Mouse (Mus musculus) embryonic fibroblast, embryonic 13.5 days (primary cell): ENCODE data around the gene E030030I06Rik. TPM values are rescaled to one million over a fixed set of nuclear protein-coding genes. Genes with fewer than 3 reads are reported as not detected.
A peak's percentile ranks its signal among the peaks of the same experiment; 100 is the strongest.
"Not testable (repeated sequence)": the region's sequence is repeated elsewhere in the genome, so short reads cannot be mapped to it uniquely, and the experiment has no call there.

Source experiments
- H3K27ac ChIP-seq: 2 replicates; pipeline ENCODE4 v1.5.1; 2012; ENCODE audit warnings: low read length, control low read depth, inconsistent platforms; ENCODE audit not compliant: insufficient read depth
- H3K4me1 ChIP-seq: 2 replicates; pipeline ENCODE4 v1.6.1; 2011; ENCODE audit warnings: low read length; ENCODE audit not compliant: control insufficient read depth, insufficient read depth
- H3K4me3 ChIP-seq: 2 replicates; pipeline ENCODE4 v1.5.1; 2011; ENCODE audit warnings: mild to moderate bottlenecking, control low read depth, low read length; ENCODE audit not compliant: insufficient read depth
- CTCF ChIP-seq: IDR thresholded peaks from 2 replicates; pipeline ENCODE4 v1.5.1; 2011; ENCODE audit warnings: mild to moderate bottlenecking, control low read depth, low read length, moderate library complexity, borderline replicate concordance; ENCODE audit not compliant: insufficient read depth
- POLR2A ChIP-seq: IDR thresholded peaks from 2 replicates; pipeline ENCODE4 v1.6.1; 2011; ENCODE audit warnings: low read depth, mild to moderate bottlenecking, control low read depth, low read length, moderate library complexity
- polyA plus RNA-seq: library from polyadenylated mRNA; stranded (reverse); fragments of >200 nt; gene quantifications from 2 replicates; pipeline ENCODE4 v1.2.4, GENCODE M21; 2011; ENCODE audit warnings: low read depth; ENCODE audit not compliant: missing spikeins, insufficient read length

Gene E030030I06Rik
- polyA plus RNA-seq, 1 experiment: 1.7 TPM

- H3K4me1 ChIP-seq: no peaks in the 10 kb centered on the region
- no peak overlapping the region for H3K27ac ChIP-seq
- TF ChIP-seq POLR2A (no peak), CTCF (no peak)
- H3K4me3 ChIP-seq: peak overlapping the region; percentile 80
These were observed 808 bp upstream of the E030030I06Rik start for GRCm38 (mm10) chr10:22149691-22150465.

DNA sequence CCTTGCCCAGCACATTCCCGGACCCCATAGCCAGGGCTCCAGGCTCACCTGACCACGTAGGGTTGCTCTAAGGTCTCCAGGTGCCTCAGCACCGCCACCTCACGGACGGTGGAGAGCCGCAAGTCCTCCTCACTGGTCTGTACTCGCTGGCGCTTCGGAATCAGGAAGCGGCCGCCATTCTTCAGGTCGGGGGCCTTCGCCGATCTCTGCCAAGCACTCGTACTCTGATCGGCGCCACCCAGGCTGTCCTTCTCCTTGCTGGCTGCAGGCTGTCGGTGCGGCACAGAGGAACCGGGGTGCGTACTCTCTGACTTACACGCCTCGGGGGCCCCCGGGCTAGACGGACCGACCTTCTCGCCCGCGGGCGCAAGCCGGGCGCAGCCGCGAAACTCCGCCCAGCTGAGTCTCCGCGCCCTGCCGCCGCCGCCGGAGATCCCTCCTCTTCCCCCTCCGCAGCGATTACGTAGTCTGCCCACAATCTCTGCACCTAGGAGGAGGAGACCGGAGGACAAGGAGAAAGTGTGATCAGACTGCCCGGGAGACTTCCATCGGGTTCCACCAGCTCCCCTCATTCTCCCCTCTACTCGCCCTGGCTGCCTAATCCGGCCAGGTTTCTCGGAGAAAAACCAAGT is 513 bp downstream of the E030030I06Rik start:
- H3K4me3 ChIP-seq: peak overlapping the region; percentile 80
- no peaks in the 10 kb centered on the region for H3K4me1 ChIP-seq
- TF ChIP-seq POLR2A: peak; percentile 73
- TF ChIP-seq CTCF: peak; percentile 56; the same call in 1 of the 2 replicates
- 0 out of 2 replicates have a peak overlapping the region, but pooled peaks have one; percentile 50 for H3K27ac ChIP-seq

DNA sequence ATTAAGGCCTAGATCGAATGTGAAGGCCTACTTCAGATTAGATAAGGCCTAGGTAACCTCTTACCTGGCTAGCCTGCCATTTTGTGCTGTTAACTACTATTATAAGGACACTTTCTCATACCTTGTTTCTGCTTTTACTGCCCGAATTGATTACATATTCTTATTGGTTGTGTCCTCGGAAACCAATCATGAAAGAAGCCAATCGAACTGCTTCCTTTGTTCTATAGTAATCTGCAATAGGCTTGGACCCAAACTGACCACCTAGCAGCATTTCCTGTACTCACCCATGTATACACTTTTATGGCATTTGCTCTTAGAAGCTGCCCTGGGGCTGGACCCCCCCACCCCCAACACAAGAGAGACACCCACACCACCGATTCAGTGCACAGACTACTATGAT is 6.1 kb downstream of the E030030I06Rik start:
- no peak overlapping the region for H3K27ac ChIP-seq
- H3K4me1 ChIP-seq: no peaks in the 10 kb centered on the region
- TF ChIP-seq POLR2A: no peak
- TF ChIP-seq CTCF: no peak
- no peak overlapping the region for H3K4me3 ChIP-seq

DNA sequence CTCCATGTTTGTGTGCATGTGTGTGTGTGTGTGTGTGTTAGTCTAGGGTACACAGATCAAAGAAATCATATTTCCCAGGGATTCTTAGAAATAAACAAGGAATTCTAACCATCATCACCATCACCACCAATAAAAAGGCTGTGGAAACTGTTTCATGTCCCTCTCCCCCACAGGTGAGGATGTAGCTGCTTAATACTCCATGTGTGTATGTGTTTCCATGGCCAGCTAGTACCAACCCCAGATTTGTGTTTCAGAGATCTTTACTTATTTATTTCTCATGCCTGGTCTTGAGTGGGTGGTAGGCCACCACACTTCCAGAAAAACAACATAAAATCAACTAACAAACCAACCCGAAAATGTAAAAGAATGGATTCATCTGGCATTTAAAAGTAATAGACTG is 6.9 kb downstream of the E030030I06Rik start:
- H3K4me1 ChIP-seq, H3K27ac ChIP-seq, H3K4me3 ChIP-seq: not testable (repeated sequence)

GRCm38 (mm10) chr10:22140665-22141280 is 8.3 kb downstream of the E030030I06Rik start:
- H3K4me3 ChIP-seq: peak overlapping the region; percentile 32
- peak; percentile 21; the same call in 1 of the 2 replicates for TF ChIP-seq POLR2A
- peak; percentile 25; the same call in 1 of the 2 replicates for TF ChIP-seq CTCF

DNA sequence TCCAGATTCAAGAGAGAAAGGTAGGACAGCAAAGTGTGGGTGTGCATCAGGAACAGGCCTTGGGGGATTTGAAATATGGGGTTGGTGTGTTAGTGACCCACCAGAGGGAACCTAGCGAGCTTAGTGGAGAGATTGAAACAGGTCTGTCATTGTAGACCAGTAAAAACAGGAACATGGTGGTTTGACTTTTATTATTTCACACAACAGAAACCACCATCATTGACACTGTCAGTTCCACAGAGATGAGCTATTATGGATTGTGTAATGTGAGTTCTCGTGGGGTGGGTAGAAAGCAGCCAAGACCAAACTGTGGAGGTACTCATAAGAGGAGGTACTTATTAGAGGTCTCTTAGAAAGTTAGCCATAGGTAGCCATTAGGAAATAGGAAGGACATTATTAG is 74.5 kb downstream of the E030030I06Rik start:
- H3K4me3 ChIP-seq: no peak overlapping the region
- no peaks in the 10 kb centered on the region for H3K4me1 ChIP-seq
- no peak overlapping the region for H3K27ac ChIP-seq
- no peak for TF ChIP-seq CTCF
- TF ChIP-seq POLR2A: no peak

More at GRCm38 (mm10) chr10:22140665-22141280, 8.3 kb downstream of the E030030I06Rik start:
- H3K4me1 ChIP-seq: no peaks in the 10 kb centered on the region
- H3K27ac ChIP-seq: no peak overlapping the region

DNA sequence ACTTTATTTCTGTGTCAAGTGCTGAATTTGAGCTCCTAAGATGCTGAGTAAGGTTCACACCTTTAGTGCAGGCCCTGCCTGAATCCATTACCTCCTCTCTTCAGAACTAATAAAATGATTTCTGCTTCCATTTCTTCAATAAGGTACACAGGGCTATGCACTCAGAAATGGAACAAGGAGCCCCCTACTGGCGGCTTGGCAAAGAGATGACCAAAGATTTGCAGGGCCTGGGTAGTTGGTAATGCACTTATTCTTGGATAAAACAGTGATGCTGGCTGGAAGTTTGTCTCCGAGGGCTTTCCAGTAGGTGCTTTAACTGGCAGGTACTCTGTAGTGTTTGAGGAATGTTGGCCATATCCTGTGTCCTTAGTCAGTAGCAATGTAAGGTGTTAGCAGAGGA is 76.3 kb downstream of the E030030I06Rik start:
- TF ChIP-seq POLR2A: no peak
- no peak for TF ChIP-seq CTCF
- no peak overlapping the region for H3K4me3 ChIP-seq
- no peaks in the 10 kb centered on the region for H3K4me1 ChIP-seq
- no peak overlapping the region for H3K27ac ChIP-seq

DNA sequence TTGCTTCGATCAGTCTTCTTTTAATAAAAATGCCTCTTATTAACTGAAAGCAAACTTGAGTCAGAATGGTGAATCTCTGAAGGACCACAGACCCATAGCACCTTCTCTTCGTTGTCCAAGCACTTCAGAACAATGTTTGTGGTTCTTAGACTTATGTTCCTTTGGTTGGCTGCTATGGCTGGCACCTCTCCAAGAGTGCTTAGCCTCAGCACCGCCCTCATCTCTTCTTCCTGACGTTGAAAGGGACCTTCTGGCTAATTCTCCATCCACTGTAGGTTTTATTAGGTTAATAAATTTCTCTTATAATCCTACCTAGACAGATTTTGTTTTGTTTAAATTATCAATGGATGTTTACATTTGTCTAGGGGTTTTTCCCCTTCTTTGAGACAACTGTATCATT is 78.5 kb downstream of the E030030I06Rik start:
- Histone ChIP-seq H3K4me1 (no peaks in the 10 kb centered on the region), H3K4me3 (no peak overlapping the region), H3K27ac (no peak overlapping the region)
- TF ChIP-seq CTCF (no peak), POLR2A (no peak)

GRCm38 (mm10) chr10:22070168-22070567 is 78.9 kb downstream of the E030030I06Rik start:
- H3K4me1 ChIP-seq: no peaks in the 10 kb centered on the region
- H3K27ac ChIP-seq: no peak overlapping the region
- TF ChIP-seq CTCF (no peak), POLR2A (no peak)
- H3K4me3 ChIP-seq: no peak overlapping the region

DNA sequence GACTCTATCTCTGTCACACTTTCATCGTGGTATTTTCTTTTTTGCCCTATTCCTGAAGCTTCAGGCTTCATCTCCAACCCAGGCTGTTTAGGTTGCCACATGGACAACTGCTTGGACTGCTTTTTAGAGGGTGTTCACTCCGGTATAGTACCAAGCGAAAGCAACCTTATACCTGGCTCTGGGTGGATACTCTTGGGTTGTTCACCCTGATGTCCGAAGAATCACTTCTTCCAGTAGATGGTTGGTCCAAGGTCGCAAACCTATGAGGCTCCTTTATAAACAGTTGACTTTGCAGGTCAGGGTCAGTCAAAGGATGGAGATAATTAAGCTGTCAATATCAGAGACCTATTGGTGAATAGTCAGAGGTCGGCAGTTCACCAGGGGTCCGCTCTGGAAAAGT is 81.1 kb downstream of the E030030I06Rik start, which contains the start of gene 4930444G20Rik:
4930444G20Rik (minus strand) TSS at position 101 of the 400 bp plus-strand sequence.
- H3K4me1 ChIP-seq, H3K4me3 ChIP-seq, H3K27ac ChIP-seq: not testable (repeated sequence)

Other genes with a start within 250 kb of the E030030I06Rik start
- gene 4930444G20Rik, start 81.2 kb downstream of the E030030I06Rik start, polyA plus RNA-seq: not detected in 2 replicates
- gene Raet1e, start 9.3 kb upstream of the E030030I06Rik start, polyA plus RNA-seq: 39.7 and 56.9 TPM in 2 replicates
- 0.77 and 4.3 TPM in 2 replicates for gene H60b, start 9.3 kb upstream of the E030030I06Rik start, polyA plus RNA-seq
- gene Raet1d, start 211.3 kb upstream of the E030030I06Rik start, polyA plus RNA-seq: 27.3 and 29.8 TPM in 2 replicates